Mouse (Mus musculus): ENCODE data around the gene Tmod1.

Gene Tmod1

DNA sequence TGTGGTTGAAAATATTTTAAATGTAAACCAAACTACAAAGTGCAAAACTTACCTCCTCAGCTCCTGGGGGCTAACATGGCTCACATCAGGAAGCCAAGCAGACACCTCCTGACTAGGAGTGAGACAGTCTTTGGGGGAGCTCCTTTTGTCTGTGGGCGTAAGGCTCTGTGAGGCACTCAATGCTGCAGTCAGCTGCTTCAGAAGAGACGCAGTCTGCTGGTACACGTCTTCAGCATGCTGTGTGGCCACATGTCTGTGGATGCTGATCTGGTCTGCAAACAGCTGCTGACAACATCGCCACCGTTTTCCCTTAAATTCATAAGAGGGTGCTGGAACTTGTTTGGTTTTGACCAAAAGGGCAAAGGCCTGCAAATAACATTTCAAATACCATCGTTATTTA, 93.1 kb downstream of the Tmod1 start:
- DNase-seq (ENCODE audit: low spot score) = no peak

DNA sequence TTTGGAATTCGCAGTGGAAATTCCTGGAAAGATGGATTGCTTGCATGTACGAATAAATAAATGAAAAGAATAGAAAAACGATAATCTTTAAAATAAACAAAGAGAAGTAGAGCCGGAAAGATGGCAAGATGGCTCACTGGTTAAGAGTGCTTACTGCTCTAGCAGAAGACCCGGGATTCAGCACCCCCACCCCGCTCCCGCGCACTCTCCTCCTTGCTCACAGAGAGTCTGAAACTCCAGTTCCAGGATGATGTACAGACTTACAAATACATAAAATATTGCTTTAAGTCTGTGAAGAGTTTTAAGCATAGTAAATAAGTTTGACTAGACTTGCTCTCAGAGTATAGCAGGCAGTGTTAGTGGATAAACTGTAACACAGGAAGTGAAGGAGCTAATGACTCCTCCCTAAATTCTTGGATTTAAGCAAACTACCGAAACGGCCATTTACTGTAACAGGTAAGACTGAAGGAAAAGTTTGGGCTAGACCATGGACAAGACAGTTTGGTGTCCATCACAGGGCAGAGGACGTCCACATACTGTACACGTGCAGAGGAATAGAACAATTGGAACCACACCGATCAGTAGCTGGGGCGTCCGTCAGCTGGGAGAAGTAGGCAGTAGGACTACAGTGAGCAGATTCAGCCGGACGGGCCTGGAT, 99.0 kb downstream of the Tmod1 start:
- no peak for DNase-seq (ENCODE audit: low spot score)

DNA sequence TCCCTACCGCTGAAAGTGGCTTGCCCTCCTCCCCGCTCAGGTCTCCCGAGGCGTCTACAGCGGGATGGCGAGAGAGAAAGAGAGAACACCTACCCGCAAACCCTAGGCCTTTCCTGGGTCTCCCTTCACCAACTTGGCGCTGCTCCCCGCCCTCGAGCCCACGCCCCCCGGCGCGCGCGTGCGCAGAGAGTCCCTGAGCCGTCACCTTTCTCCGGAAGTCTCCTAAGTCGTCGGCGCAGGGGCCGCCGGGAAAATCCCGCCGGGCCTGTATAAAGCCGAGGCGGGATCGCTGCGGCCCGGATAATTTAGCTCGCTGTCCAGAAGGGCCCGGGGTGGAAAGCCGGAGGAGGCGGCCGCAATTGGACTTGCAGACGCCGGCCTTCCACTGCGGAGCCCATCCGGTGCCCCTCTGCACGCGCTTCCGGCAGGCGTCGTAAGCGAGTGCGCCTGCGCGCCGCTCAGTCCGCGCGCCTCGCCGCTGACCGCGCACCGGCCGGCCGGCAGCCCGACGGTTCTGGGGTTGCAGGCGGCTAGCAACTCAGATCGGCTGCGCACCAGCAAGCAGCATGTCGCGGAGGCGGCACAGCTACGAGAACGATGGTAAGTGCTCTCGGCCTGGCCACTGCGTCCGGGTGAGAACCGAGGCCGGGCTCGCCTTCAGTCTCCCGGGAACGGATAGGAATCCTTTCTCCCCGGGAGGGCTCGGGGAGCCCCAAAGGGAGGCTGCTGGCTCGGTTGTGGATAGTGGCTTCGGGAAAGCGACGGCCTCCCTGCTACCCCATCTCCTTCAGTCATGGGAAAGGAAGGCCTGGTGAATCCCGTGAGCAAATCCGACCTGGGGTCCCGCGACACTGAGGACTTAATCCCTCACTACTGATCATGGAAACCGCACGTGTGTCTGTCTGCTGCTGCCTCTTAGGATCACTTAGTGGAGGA, 99.8 kb downstream of the Tmod1 start, which contains the start of the genes Ncbp1 and Tstd2:
Ncbp1 (plus strand) TSS at position 327 of the 936 bp plus-strand sequence.
Tstd2 (minus strand) TSS at position 408 of the 936 bp plus-strand sequence.
- DNase-seq (ENCODE audit: low spot score) = peak; percentile 93

DNA sequence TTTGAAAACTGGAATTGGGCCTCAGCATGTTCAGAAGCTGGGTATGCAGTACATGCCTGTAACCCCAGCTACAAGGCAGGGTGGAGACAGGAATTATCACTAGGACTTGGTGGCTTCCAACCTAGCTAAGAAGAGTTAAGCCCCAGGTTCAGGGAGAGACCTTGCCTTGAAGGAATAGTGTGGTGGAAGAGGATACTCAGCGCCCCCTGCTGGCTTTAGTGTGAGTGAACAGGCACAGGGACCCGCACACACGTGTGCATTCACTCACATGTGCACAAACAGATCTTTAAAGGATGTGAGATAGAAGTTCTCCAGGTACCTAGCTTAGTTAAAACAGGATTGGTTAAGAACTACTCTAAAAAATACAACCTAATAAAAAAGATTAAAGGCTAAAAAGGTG, 105.6 kb downstream of the Tmod1 start:
- no peak for DNase-seq (ENCODE audit: low spot score)

DNA sequence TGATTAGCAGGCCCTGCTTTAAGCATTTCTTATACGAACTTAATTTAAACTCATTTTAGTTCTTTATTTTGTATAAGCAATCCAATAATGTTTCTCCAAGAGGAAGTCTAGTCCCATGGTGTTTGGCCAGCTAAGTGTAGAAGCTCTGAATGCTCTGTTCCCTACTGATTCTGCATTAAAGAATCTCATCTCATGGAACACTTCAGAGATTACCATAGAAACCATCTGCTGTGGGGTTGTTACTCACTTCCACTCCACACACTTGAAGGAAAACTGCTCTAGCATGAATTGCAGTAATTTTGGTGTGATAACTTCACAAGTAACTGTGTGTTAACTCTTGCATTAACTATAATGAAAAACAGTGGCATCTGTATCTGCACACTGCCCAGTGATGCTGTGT, 108.1 kb downstream of the Tmod1 start:
- DNase-seq (ENCODE audit: low spot score) = no peak

DNA sequence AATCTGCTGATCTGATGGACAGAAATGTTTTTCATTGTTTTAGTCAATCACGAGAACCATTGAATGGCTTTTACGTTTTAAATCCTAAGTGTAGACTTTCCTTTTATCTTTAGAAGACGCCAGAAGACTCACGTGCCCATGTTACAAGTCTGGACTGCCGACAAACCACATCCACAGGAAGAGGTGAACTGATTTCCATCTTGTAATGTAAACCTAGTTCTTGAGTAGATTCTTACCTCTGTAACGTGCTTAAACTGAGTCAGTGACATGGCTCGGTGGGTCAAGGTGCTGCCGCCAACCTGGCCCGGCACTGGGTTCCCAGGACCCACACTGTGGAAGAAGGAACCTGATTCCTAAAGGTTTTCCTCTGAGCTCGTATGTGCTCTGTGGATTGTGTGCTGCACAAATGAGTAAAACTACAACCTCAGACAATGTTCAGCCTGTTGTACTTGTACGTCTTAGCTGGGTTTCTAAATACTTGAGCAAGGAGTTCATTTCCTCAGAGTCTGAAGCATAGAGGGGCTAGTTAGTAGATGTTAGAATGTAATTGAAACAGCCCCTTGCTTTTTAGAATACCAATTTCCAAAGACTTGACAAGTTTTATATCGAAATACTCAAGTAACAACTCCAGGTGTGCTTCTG, 113.3 kb downstream of the Tmod1 start:
- no peak for DNase-seq (ENCODE audit: low spot score)

DNA sequence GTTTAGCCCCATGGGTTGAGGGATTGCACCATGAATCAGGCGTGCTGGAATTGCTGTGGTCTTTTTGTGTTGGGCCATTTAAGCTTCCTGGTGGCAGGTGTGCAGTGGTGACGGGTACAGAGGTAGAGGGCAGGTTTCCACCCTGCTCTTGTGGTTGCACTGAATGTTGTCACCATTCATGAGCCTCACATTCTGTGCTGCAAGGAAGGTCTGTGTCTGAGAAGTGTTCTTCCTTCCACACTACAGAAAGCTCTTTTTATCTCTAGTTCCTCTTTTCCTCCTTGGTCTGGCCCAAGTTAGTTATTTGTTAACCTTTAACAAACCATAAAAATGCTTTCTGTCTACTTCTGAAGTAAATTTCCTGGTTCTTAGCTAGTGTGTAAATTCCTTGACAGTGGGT, 125.3 kb downstream of the Tmod1 start:
- DNase-seq (ENCODE audit: low spot score) = no peak

Measured in yolk sac, embryonic 10.5 days (tissue).